Mouse (Mus musculus): ENCODE measurements around the gene Btbd10.

GRCm38 (mm10) chr7:113268287-113268686, 100.9 kb downstream of the Btbd10 start:
- TF ChIP-seq POLR2A (IDR thresholded peaks at IDR 0.05; ENCODE audit: borderline replicate concordance, extremely low read depth, insufficient read depth, insufficient read length, poor library complexity, severe bottlenecking), result no peak
- peak; percentile 69; the same call in 1 of the 2 replicates for TF ChIP-seq CTCF (IDR thresholded peaks at IDR 0.05; ENCODE audit: borderline replicate concordance, extremely low read depth, insufficient read depth, insufficient read length)
